Mouse (Mus musculus): ENCODE measurements around the gene Vmn1r77.
"Not testable (repeated sequence)": the region's sequence is repeated elsewhere in the genome, so short reads cannot be mapped to it uniquely, and the experiment has no call there.

The Vmn1r77 gene

DNA sequence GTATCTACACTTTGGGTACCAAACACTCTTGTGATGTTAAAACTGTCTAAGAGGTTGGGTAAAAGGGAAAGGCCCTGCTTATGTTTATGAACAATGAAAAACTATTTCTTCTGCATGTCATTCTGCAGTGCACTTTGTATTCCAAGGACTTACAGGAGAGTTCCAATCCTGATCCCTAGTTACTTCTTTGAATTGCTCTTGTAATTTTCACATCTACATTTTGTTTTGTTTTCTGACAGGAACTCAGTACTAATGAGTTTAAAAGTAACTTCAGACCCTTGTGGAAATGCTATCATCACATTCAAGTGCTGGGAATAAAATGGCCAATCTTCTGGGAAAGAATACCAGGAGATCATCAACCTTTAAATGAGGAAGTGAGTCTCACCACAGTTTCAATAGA lies at the start of gene Vmn1r77:
Gene Vmn1r77, plus strand, starts transcription at position 301 of the 400 bp plus-strand sequence.
- not testable (repeated sequence) for DNase-seq (ENCODE audit: low spot score in 2 of 2)

DNA sequence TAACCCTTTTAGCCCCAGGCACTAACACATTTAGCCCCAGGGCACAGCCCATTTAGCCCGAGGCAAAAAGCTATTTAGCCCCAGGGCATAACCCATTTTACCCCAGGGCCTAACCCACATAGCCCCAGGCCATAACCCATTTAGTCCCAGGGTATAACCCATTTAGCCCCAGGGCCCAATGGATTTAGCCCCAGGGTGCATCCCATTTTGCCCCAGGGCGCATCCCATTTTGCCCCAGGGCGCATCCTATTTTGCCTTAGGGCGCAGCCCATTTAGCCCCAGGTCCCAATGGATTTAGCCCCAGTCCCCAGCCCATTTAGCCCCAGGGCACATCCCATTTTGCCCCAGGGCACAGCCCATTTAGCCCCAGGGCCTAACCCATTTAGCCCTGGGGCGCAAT lies 25.1 kb upstream of the Vmn1r77 start:
- DNase-seq (ENCODE audit: low spot score in 2 of 2) = not testable (repeated sequence)

DNA sequence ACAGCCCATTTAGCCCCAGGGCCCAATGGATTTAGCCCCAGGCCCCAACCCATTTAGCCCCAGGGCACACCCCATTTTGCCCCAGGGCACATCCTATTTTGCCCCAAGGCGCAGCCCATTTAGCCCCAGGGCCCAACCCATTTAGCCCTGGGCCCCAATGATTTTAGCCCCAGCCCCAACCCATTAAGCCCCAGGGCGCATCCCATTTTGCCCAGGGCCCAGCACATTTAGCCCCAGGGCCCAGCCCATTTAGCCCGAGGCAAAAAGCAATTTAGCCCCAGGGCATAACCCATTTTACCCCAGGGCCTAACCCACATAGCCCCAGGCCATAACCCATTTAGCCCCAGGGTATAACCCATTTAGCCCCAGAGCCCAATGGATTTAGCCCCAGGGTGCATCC lies 24.2 kb upstream of the Vmn1r77 start:
- not testable (repeated sequence) for DNase-seq (ENCODE audit: low spot score in 2 of 2)

DNA sequence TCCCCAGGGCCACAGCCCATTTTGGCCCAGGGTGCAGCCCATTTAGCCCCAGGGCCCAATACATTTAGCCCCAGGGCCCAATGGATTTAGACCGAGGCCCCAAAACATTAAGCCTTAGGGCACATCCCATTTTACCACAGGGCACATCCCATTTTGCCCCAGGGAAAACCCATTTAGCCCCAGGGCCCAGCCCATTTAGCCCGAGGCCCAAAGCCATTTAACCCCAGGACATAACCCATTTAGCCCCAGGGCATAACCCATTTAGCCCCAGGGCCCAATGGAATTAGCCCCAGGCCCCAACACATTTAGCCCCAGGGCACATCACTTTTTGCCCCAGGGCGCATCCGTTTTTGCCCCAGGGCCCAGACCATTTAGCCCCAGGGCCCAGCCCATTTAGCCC lies 23.4 kb upstream of the Vmn1r77 start:
- DNase-seq (ENCODE audit: low spot score in 2 of 2) = no peak

DNA sequence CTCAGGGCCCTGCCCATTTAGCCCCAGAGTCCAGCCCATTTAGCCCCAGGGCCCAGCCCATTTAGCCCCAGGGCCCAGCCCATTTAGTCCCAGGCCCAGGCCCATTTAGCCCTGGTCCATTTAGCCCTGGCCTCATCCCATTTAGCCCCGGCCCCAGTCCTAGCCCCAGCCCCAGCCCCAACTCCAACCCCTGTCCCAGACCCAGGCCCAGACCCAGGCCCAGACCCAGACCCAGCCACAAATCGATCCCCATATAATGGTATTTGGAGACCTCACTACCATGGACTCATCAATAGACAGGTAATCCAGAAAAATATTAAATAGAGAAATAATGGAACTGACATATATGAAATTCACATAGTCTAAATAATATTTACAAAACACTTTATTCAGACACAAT lies 18.7 kb upstream of the Vmn1r77 start:
- not testable (repeated sequence) for DNase-seq (ENCODE audit: low spot score in 2 of 2)

DNA sequence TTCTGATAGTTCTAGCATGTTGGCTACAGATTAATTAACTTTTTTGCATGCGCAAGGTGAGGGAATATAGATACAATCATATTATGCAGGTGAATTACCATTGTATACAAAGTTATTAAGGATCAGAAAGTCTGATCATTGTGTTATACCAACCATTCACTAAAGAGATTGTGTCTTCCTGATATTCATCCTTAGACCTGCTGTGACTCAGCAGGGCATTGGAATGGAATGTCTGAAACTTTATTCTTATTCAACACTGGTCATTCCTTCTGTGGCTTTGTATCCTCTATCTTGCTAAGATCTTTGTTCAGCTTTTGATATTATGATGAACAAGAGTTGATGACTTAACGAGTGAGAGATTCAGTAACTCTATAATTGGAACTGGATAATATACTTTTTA lies 4.1 kb downstream of the Vmn1r77 start:
- DNase-seq (ENCODE audit: low spot score in 2 of 2) = no peak

Measured in frontal cortex, postnatal 36 days (tissue).